Mouse (Mus musculus): Measurements from ENCODE around the gene Ube2b. TPM values are rescaled to one million over a fixed set of nuclear protein-coding genes. Genes with fewer than 3 reads are reported as not detected.

Ube2b gene
- polyA plus RNA-seq, 1 experiment from 2014 or later, result 183 TPM

DNA sequence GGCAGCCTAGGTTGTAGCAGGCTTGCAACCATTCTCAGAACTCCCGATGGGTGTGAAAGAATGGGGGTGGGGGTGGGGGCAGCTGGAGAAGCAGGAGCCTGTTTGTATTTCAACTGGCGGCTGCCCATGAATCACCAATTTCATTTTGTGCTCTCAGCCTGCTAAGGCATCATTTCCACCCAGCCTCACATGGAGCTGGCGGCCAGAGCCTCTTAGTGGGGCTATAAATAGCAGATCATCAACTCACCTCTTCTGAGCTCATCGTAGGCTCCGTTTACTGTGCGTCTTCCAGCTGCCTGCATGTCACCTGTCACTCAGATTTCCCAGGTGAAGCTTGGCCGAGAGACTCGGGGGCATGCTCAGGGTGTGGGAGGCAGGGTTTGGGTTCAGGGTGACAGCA, 55.0 kb downstream of the Ube2b start:
- Histone ChIP-seq H3K27ac (replicated peaks; ENCODE audit: low read depth, low read length) (no peak overlapping the region), H3K4me1 (ENCODE audit: control insufficient read depth, insufficient read depth, low read length) (peaks cover 7% of the 10 kb centered on the region), H3K36me3 (ENCODE audit: control insufficient read depth, insufficient read depth, low read length) (no peaks in the 10 kb centered on the region), H3K27me3 (ENCODE audit: control insufficient read depth, insufficient read depth, low read length) (no peaks in the 10 kb centered on the region), H3K9me3 (ENCODE audit: control insufficient read depth, low read length) (no peaks in the 10 kb centered on the region), H3K4me2 (ENCODE audit: low read length) (no peak overlapping the region), H3K4me3 (replicated peaks; ENCODE audit: low read depth, low read length) (no peak overlapping the region), H3K9ac (replicated peaks; ENCODE audit: low read length) (no peak overlapping the region)
- ATAC-seq (ENCODE audit: low FRiP score, low TSS enrichment), result no peak
- no peak for DNase-seq
- WGBS, result 50% methylated on average over 8 of the region's 8 CpGs

- WGBS, result 73% methylated on average over 3 of the region's 3 CpGs
- no peak for ATAC-seq (ENCODE audit: low FRiP score, low TSS enrichment)
- no peak overlapping the region for H3K4me3 ChIP-seq (replicated peaks; ENCODE audit: low read depth, low read length)
These were observed 56.3 kb downstream of the Ube2b start for GRCm38 (mm10) chr11:51944239-51944638.

DNA sequence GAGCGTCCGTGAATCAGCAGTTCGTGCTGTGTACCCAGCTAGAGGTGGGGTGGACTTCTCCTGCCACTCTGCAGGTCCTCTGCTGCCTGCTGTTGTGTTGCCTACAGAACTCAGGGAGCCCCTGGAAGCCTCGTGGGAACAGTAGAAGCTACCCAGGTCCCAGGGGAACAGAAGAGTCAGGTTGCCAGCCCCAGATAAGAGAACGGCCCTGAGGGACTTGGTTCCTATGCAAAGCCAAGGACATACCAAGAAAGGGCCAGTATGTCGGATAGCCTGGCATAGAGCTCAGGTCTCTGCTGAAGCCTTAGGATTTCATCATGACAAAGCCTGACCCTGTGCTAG, 57.1 kb downstream of the Ube2b start:
- Histone ChIP-seq H3K9me3 (ENCODE audit: control insufficient read depth, low read length) (no peaks in the 10 kb centered on the region), H3K27me3 (ENCODE audit: control insufficient read depth, insufficient read depth, low read length) (no peaks in the 10 kb centered on the region), H3K4me1 (ENCODE audit: control insufficient read depth, insufficient read depth, low read length) (peaks cover 7% of the 10 kb centered on the region), H3K4me3 (replicated peaks; ENCODE audit: low read depth, low read length) (no peak overlapping the region), H3K9ac (replicated peaks; ENCODE audit: low read length) (no peak overlapping the region; the same call in 1 of the 2 replicates), H3K36me3 (ENCODE audit: control insufficient read depth, insufficient read depth, low read length) (no peaks in the 10 kb centered on the region), H3K27ac (replicated peaks; ENCODE audit: low read depth, low read length) (0 out of 2 replicates have a peak overlapping the region, but pooled peaks have one; percentile 26), H3K4me2 (ENCODE audit: low read length) (no peak overlapping the region)
- 54% methylated on average over 6 of the region's 6 CpGs for WGBS
- DNase-seq (no peak), ATAC-seq (ENCODE audit: low FRiP score, low TSS enrichment) (no peak)

More at GRCm38 (mm10) chr11:51944239-51944638, 56.3 kb downstream of the Ube2b start:
- Histone ChIP-seq H3K27ac (replicated peaks; ENCODE audit: low read depth, low read length) (no peak overlapping the region), H3K4me2 (ENCODE audit: low read length) (no peak overlapping the region), H3K36me3 (ENCODE audit: control insufficient read depth, insufficient read depth, low read length) (no peaks in the 10 kb centered on the region), H3K9me3 (ENCODE audit: control insufficient read depth, low read length) (no peaks in the 10 kb centered on the region), H3K9ac (replicated peaks; ENCODE audit: low read length) (no peak overlapping the region), H3K27me3 (ENCODE audit: control insufficient read depth, insufficient read depth, low read length) (no peaks in the 10 kb centered on the region), H3K4me1 (ENCODE audit: control insufficient read depth, insufficient read depth, low read length) (peaks cover 7% of the 10 kb centered on the region)
- DNase-seq, result no peak

- no peaks in the 10 kb centered on the region for H3K36me3 ChIP-seq (ENCODE audit: control insufficient read depth, insufficient read depth, low read length)
- no peak for ATAC-seq (ENCODE audit: low FRiP score, low TSS enrichment)
- WGBS, result 60% methylated on average over 15 of the region's 15 CpGs
- H3K27me3 ChIP-seq (ENCODE audit: control insufficient read depth, insufficient read depth, low read length), result no peaks in the 10 kb centered on the region
- peak overlapping the region; percentile 26; the same call in 1 of the 2 replicates for H3K27ac ChIP-seq (replicated peaks; ENCODE audit: low read depth, low read length)
- H3K4me3 ChIP-seq (replicated peaks; ENCODE audit: low read depth, low read length), result no peak overlapping the region
- peak; percentile 24 for DNase-seq
- H3K9me3 ChIP-seq (ENCODE audit: control insufficient read depth, low read length), result no peaks in the 10 kb centered on the region
- no peak overlapping the region; the same call in 1 of the 2 replicates for H3K9ac ChIP-seq (replicated peaks; ENCODE audit: low read length)
- no peak overlapping the region for H3K4me2 ChIP-seq (ENCODE audit: low read length)
- H3K4me1 ChIP-seq (ENCODE audit: control insufficient read depth, insufficient read depth, low read length), result peaks cover 7% of the 10 kb centered on the region
These were observed 57.7 kb downstream of the Ube2b start for GRCm38 (mm10) chr11:51942602-51943499.

- H3K9ac ChIP-seq (replicated peaks; ENCODE audit: low read length), result no peak overlapping the region
- no peak for DNase-seq
- 82% methylated on average over 13 of the region's 13 CpGs for WGBS
These were observed 60.0 kb downstream of the Ube2b start for GRCm38 (mm10) chr11:51940511-51940955.

GRCm38 (mm10) chr11:51939590-51939955, 61.0 kb downstream of the Ube2b start:
- Histone ChIP-seq H3K4me3 (replicated peaks; ENCODE audit: low read depth, low read length) (no peak overlapping the region), H3K9me3 (ENCODE audit: control insufficient read depth, low read length) (no peaks in the 10 kb centered on the region), H3K4me2 (ENCODE audit: low read length) (no peak overlapping the region), H3K27ac (replicated peaks; ENCODE audit: low read depth, low read length) (no peak overlapping the region), H3K9ac (replicated peaks; ENCODE audit: low read length) (no peak overlapping the region), H3K4me1 (ENCODE audit: control insufficient read depth, insufficient read depth, low read length) (peaks cover 7% of the 10 kb centered on the region), H3K36me3 (ENCODE audit: control insufficient read depth, insufficient read depth, low read length) (no peaks in the 10 kb centered on the region), H3K27me3 (ENCODE audit: control insufficient read depth, insufficient read depth, low read length) (no peaks in the 10 kb centered on the region)
- WGBS, result 83% methylated on average over 8 of the region's 8 CpGs
- ATAC-seq (ENCODE audit: low FRiP score, low TSS enrichment), result no peak
- no peak for DNase-seq

More at GRCm38 (mm10) chr11:51940511-51940955, 60.0 kb downstream of the Ube2b start:
- Histone ChIP-seq H3K36me3 (ENCODE audit: control insufficient read depth, insufficient read depth, low read length) (no peaks in the 10 kb centered on the region), H3K27ac (replicated peaks; ENCODE audit: low read depth, low read length) (no peak overlapping the region), H3K27me3 (ENCODE audit: control insufficient read depth, insufficient read depth, low read length) (no peaks in the 10 kb centered on the region), H3K4me1 (ENCODE audit: control insufficient read depth, insufficient read depth, low read length) (peaks cover 7% of the 10 kb centered on the region), H3K4me3 (replicated peaks; ENCODE audit: low read depth, low read length) (no peak overlapping the region), H3K9me3 (ENCODE audit: control insufficient read depth, low read length) (no peaks in the 10 kb centered on the region), H3K4me2 (ENCODE audit: low read length) (no peak overlapping the region)
- no peak for ATAC-seq (ENCODE audit: low FRiP score, low TSS enrichment)

DNA sequence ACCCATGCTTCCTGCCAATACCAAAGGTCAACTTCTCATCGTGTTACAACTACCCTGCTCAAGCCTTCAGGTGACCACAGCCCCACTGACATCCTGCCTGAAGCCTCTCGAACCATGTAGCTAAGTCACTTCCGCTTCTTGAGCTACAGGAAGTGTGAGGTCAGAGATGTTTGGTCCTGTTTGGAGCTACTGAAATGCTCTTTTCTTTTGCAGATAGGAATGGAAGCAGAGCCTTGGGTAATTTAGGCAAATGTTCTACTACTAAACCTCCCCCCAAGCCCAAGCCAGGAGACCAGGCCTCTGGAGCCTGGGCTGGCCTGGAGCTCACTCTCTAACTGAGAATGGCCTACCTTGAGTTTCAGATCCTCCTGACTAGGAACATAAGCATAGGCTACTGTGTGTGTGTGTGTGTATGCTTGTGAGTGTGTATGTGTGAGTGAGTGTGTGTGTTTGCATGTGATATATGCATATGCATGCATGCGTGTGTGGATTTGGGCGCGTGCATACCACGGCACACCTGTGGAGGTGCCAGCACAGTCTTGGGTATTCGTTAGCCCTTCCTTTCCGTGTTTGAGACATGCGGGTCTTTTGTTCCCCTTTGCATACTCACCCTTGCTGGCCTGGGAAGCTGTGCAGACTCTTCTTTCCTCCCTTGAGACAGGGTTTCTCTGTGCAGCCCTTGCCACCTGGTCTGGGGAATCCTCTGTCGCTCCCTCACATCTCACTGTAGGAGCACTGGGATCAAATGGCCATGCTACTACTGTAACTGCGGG, 61.6 kb downstream of the Ube2b start:
- no peak overlapping the region for H3K4me2 ChIP-seq (ENCODE audit: low read length)
- DNase-seq, result no peak
- 88% methylated on average over 12 of the region's 12 CpGs for WGBS
- no peaks in the 10 kb centered on the region for H3K27me3 ChIP-seq (ENCODE audit: control insufficient read depth, insufficient read depth, low read length)
- no peak for ATAC-seq (ENCODE audit: low FRiP score, low TSS enrichment)
- no peaks in the 10 kb centered on the region for H3K36me3 ChIP-seq (ENCODE audit: control insufficient read depth, insufficient read depth, low read length)
- H3K9ac ChIP-seq (replicated peaks; ENCODE audit: low read length), result no peak overlapping the region
- peaks cover 7% of the 10 kb centered on the region for H3K4me1 ChIP-seq (ENCODE audit: control insufficient read depth, insufficient read depth, low read length)
- no peaks in the 10 kb centered on the region for H3K9me3 ChIP-seq (ENCODE audit: control insufficient read depth, low read length)
- no peak overlapping the region for H3K4me3 ChIP-seq (replicated peaks; ENCODE audit: low read depth, low read length)
- no peak overlapping the region for H3K27ac ChIP-seq (replicated peaks; ENCODE audit: low read depth, low read length)

- H3K27me3 ChIP-seq (ENCODE audit: control insufficient read depth, insufficient read depth, low read length), result no peaks in the 10 kb centered on the region
- ATAC-seq (ENCODE audit: low FRiP score, low TSS enrichment), result no peak
- no peak overlapping the region for H3K4me2 ChIP-seq (ENCODE audit: low read length)
- no peak for DNase-seq
- H3K4me1 ChIP-seq (ENCODE audit: control insufficient read depth, insufficient read depth, low read length), result no peaks in the 10 kb centered on the region
- 58% methylated on average over 6 of the region's 6 CpGs for WGBS
- no peaks in the 10 kb centered on the region for H3K9me3 ChIP-seq (ENCODE audit: control insufficient read depth, low read length)
- H3K9ac ChIP-seq (replicated peaks; ENCODE audit: low read length), result no peak overlapping the region
- H3K27ac ChIP-seq (replicated peaks; ENCODE audit: low read depth, low read length), result no peak overlapping the region
- H3K36me3 ChIP-seq (ENCODE audit: control insufficient read depth, insufficient read depth, low read length), result no peaks in the 10 kb centered on the region
- no peak overlapping the region for H3K4me3 ChIP-seq (replicated peaks; ENCODE audit: low read depth, low read length)
These were observed 63.2 kb downstream of the Ube2b start for GRCm38 (mm10) chr11:51937361-51937781.
